Mouse (Mus musculus): ENCODE results near the gene Dnajb11.

Gene Dnajb11

GRCm38 (mm10) chr16:22857431-22858113 is at the start of gene Dnajb11, which contains the start of gene Tbccd1:
TSS of gene Dnajb11 (plus strand) at chr16:22857845.
TSS of gene Tbccd1 (minus strand) at chr16:22857669.
- peak; percentile 99 for DNase-seq

- DNase-seq: no peak
Observed at GRCm38 (mm10) chr16:22811477-22811876, 46.2 kb upstream of the Dnajb11 start, which contains the start of gene Crygs. TSS of gene Crygs (minus strand) at chr16:22811577.

GRCm38 (mm10) chr16:22820731-22821130 is 36.9 kb upstream of the Dnajb11 start:
- DNase-seq: peak; percentile 15 to 36

GRCm38 (mm10) chr16:22832932-22833525 is 24.6 kb upstream of the Dnajb11 start:
- no peak for DNase-seq

DNA sequence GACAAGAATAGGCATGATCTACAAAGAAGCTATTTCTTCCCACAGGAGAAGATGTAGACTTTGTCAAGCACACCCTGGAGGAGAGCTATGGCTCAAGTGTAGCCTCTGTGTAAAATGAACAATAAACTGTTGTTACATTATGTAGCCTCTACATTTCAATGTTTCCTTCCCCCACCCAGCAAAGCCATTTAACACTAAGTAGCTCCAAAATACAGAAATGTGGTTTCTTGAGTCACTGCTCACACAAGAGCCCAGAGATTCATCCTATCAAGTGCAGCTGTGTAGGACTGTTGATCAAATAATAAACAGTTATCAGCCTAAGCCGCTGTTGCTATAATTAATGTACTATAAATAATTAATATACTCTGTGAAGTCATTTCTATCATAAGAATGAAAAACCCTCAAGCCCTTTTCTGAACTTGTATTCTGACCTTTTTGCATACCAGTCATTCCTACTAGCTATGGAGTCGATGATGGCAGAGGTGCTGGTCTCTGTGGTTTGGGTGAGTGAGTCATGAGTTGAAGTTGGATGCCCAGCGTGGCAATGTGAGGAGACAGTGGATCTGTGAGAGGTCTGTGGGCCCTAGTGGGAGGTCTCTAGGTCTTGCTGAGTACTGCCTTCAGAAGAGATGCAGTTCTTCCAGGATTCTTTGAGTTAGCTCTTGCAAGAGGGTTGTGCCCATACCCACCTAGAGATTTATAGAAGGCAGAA is 18.3 kb upstream of the Dnajb11 start:
- DNase-seq: no peak

- no peak for DNase-seq
Observed at GRCm38 (mm10) chr16:22842871-22843270, 14.8 kb upstream of the Dnajb11 start.

DNA sequence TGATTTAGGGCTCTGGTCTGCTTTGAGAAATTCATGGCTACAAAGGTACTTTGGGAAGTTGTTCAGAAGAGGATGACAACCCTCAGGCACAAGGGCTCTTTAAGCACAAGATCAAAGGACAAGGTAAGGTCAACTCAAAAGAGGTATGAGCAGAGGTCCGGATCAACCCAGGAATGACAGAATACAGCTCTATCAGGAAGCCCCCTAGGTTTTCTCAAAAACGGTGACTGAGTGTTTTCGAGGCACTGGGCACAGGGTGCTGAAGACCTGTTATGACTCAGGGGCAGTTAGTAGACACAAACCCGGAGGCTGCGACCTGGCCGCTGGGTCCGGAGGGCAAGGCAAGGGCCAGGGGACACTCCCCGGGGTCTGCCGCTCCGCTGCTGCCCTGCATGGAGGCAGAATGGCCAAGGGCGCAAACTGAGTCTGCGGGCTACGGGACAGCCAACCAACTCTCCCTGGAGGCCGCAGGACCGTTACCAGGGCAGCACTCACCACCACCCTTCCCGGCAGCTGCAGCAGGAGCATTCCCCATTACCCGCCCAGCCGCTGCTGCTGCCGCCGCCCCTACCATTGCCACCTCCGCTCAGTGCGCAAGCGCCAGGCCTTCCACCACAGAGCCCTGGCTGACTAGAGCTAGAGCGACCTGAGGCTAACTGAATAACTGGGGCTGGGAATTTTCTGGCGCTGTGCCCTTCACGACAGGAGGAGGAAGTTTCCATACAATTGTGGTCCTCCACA is 13.4 kb upstream of the Dnajb11 start:
- DNase-seq: peak; percentile 92 to 94

GRCm38 (mm10) chr16:22844834-22845233 is 12.8 kb upstream of the Dnajb11 start:
- peak in 1 of 2 experiments; percentile 3 for DNase-seq

DNA sequence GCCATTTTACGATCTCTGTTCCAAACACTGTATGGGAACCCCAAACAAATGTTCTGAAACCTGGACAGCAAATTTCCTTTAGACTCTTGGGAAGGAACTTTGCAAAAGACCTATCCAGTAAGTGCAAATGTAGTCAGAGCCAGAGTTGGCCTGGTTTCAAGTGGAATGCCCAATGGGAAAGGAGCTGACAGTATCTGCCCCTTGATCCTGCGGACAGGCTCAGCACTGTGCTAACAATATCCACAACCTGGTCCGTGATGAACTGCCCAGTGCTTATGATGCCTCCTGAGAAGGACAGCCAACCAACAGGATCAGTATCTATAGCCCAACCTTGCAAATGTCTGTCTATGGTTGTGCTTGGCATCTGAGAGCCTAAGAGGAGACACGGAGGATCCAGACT is 12.2 kb upstream of the Dnajb11 start:
- peak in 1 of 2 experiments; percentile 5 for DNase-seq

DNA sequence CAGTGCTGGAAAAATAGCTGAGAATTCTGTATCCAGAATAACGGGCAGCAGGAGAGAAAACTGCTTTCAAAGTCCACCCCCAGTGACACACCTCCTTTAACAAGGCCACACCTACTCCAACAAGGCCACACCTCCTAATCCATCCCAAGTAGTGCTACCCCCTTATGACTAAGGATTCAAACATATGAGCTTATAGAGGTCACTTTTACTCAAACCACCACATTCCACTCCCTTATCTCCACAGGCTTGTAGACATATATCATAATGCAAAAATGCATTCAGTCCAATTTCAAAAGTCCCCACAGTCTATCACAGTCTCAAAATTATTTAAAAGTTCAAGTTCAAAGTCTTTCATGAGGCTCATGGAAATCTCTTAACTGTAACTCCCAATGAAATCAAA is 10.0 kb upstream of the Dnajb11 start:
- DNase-seq: no peak

DNA sequence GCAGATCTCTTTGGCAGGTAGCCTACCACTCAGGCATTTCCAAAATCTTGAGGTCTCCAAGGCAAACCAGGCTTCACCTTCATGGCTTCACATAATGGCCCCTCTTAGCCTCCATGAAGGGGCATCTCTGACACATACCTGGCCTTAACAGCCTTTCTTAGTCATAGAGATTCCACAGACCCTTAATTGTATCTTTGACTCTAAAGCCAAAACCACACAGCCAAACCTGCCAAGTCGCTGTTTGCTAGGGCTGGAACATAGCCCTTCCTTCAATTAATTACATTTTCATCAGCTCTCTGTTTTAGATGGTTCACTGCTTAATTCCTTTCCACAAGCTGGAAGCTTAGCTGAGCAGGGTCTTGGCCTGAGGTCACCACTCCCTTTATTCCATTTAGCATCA is 9.3 kb upstream of the Dnajb11 start:
- no peak for DNase-seq

DNA sequence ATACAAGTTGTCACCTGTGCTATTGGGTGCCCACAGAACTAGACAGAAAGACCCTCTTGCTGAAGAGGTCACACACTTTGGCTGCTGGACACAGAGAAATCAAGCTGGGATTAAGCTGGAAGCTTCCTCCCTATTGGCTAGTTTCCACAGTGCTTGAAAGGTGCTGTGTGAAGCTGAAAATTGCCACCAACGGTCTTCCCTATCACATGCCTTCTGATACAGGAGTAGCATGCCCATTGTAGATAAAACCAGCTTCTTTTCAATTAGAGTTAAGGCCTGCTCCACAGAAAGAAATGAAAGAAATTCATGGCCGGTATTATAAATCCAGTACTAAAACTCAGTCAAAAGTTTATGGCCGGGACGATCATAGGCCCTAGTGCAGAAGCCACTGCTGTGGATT is 4.9 kb upstream of the Dnajb11 start:
- no peak for DNase-seq

DNA sequence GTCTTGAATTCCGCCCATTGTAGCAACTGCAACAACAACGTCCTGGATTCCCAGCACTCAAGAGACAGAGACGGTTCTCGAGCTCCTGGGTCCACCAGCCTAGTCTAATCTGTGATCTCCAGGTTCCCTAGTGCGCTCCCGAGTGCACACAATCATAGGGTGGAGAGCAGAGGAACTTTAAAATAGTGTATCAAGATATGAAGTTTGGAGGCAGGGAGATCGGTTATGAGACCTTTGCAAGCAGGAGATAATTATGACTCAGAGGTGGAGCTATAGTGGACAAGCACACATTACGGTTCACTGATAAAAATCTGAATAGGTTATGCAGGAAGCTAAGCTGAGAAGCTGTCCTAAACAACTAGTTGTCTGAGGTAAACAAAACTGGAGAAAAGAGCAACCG is 872 bp upstream of the Dnajb11 start:
- DNase-seq: no peak

DNA sequence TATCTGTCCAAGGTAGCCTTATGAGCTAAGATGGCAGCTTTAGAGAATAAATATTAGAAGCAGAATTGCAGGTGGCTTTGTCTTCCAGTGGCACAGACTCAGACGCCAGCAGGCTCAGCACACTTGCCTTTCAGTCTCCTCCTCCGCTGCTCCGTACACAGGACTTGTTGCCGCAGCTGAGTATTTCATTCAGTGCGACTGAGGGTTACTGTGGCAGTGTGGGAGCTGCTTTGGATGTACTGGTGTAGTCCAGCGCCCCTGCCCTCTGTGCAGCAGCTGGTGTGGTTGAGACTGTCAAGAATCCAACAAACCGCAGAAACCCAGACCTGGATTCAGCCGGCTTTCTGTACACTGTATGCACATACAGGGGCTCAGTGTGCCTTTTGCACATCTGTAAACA is 14.8 kb downstream of the Dnajb11 start:
- no peak for DNase-seq

GRCm38 (mm10) chr16:22873369-22873768 is 15.7 kb downstream of the Dnajb11 start:
- no peak for DNase-seq

DNA sequence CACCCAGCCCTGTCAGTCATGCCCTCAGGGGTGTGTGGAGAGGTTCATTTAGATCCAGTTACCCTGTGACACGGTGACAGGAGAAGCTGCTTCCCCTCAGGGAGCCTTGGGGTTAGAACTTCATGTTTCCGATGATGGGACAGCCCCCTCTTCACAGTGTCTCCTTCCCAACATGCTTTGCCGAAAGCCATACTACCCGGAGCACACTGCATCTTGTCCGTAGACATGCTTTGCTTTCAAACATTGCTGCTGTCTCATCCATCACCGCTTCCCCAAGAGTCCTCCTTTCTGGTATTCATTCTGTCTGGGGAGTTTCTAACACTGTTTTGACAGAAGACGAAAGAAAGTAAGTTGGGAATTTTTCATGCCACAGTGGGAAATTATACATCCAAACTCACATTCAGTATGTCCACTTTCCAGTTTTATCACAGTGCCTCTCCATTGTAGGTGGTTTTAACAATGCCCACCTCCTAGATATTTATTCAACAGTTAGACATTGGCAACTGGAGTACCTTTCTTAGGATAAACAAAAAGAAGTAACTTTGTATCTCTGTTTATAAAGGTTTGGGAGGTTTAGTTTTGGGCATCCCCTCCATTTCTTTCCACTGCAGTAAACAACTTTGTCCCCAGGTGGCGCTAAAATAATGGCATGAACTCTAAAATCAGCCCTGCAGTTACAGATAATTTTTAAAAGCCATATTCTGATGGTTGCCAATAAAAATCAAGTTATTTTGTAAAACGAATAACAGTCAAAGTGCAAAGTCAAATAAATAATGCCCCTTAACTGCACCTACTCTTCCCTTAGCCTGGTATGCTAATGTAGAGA is 18.8 kb downstream of the Dnajb11 start:
- DNase-seq: peak; percentile 47 to 52

GRCm38 (mm10) chr16:22877660-22878390 is 20.2 kb downstream of the Dnajb11 start:
- DNase-seq: no peak

GRCm38 (mm10) chr16:22878716-22879115 is 21.1 kb downstream of the Dnajb11 start:
- DNase-seq: no peak

GRCm38 (mm10) chr16:22879945-22880595 is 22.4 kb downstream of the Dnajb11 start:
- no peak for DNase-seq

GRCm38 (mm10) chr16:22880900-22881299 is 23.3 kb downstream of the Dnajb11 start:
- DNase-seq: no peak

- no peak for DNase-seq
Observed at GRCm38 (mm10) chr16:22881487-22881886, 23.8 kb downstream of the Dnajb11 start.

Measured in kidney, postnatal 4 days (tissue).